In the genomic region with DNA sequence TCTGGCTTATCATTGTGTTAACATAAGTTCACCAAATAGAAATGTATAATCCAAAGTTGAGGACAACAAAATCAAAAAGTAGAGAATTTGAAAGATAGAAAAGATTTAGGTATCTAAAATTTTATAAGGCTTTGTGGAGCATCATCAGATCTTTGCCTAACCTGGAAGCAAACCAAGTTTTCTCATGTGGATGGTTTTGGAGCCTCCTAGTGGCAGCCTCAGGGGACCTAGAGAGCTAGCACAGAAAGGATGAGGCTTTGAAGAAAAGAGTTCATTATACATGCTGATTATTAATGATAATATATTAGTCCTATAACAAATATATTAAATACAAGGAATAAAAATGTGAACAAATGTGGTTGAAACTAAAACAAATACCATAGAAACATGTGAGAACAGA, we compare ENCODE assay signal across 9 mouse cellular contexts.
DNase-seq lines count a peak whose midpoint lies in the region; ATAC-seq and TF ChIP-seq lines count a peak whose summit lies in the region.
"Had no signal": no experiment of that assay in that cellular context is flagged by ENCODE, and none has a peak within 500 bp of the region (broad histone marks: within the 10 kb centered on the region; RNA-seq: fewer than 3 reads in every experiment).

No protein-coding gene starts in this region.

- no peak overlapping the region for H3K9ac ChIP-seq in forebrain, postnatal 0 days
- H3K9ac ChIP-seq in forebrain, embryonic 11.5 days (ENCODE audit: low read length), result no peak overlapping the region
- no peak overlapping the region for H3K9ac ChIP-seq in forebrain, embryonic 12.5 days
- H3K9ac ChIP-seq: midbrain, embryonic 12.5 days had no signal

- H3K4me2 ChIP-seq in forebrain, postnatal 0 days (ENCODE audit: low read depth), result no peak overlapping the region
- no peak overlapping the region for H3K4me2 ChIP-seq in forebrain, embryonic 11.5 days (ENCODE audit: low read depth, low read length, severe bottlenecking)
- no peak overlapping the region for H3K4me2 ChIP-seq in forebrain, embryonic 12.5 days
- H3K4me2 ChIP-seq: midbrain, embryonic 12.5 days had no signal

- peak; percentile 65 for DNase-seq in forebrain, postnatal 0 days
- DNase-seq in forebrain, embryonic 11.5 days (ENCODE audit: low spot score), result no peak
- peak; percentile 63 for DNase-seq in testis, postnatal 10 days (ENCODE audit: low spot score)
- no peak for DNase-seq in testis, postnatal 14 days (ENCODE audit: low spot score)
- DNase-seq in embryonic facial prominence, embryonic 10.5 days (ENCODE audit: low spot score), result peak; percentile 21
- DNase-seq in layer of hippocampus, postnatal 14 days (ENCODE audit: low spot score in 2 of 2), result peak; percentile 19 to 61
- peak; percentile 52 to 54 for DNase-seq in right cerebral cortex, adult 2 months (ENCODE audit: low spot score in 2 of 2)

- no peaks in the 10 kb centered on the region for H3K36me3 ChIP-seq in forebrain, postnatal 0 days (ENCODE audit: insufficient read depth)
- H3K36me3 ChIP-seq in forebrain, embryonic 11.5 days (ENCODE audit: control insufficient read depth, insufficient read depth, low read length), result no peaks in the 10 kb centered on the region
- H3K36me3 ChIP-seq in embryonic facial prominence, embryonic 10.5 days (replicated peaks), result no peaks in the 10 kb centered on the region
- no peaks in the 10 kb centered on the region for H3K36me3 ChIP-seq in forebrain, embryonic 12.5 days (replicated peaks)
- H3K36me3 ChIP-seq: midbrain, embryonic 12.5 days had no signal

- no peak overlapping the region for H3K27ac ChIP-seq in forebrain, postnatal 0 days (ENCODE audit: low read depth, low read length)
- H3K27ac ChIP-seq in forebrain, embryonic 11.5 days (ENCODE audit: low read depth, low read length), result no peak overlapping the region
- no peak overlapping the region for H3K27ac ChIP-seq in embryonic facial prominence, embryonic 10.5 days (replicated peaks)
- no peak overlapping the region for H3K27ac ChIP-seq in forebrain, embryonic 12.5 days
- H3K27ac ChIP-seq: midbrain, embryonic 12.5 days had no signal

- peaks cover 4% of the 10 kb centered on the region; the same call in 1 of the 2 replicates for H3K9me3 ChIP-seq in forebrain, postnatal 0 days (ENCODE audit: low read length)
- H3K9me3 ChIP-seq in forebrain, embryonic 11.5 days (ENCODE audit: control insufficient read depth, low read length), result no peaks in the 10 kb centered on the region
- H3K9me3 ChIP-seq in embryonic facial prominence, embryonic 10.5 days, result peaks cover 7% of the 10 kb centered on the region; the same call in 1 of the 2 replicates
- 0 out of 2 replicates have a peak, but pooled peaks cover 4% of the 10 kb centered on the region for H3K9me3 ChIP-seq in forebrain, embryonic 12.5 days

- H3K4me3 ChIP-seq in forebrain, postnatal 0 days (ENCODE audit: low read depth, low read length), result no peak overlapping the region
- H3K4me3 ChIP-seq in forebrain, embryonic 11.5 days (ENCODE audit: low read depth, low read length), result no peak overlapping the region
- H3K4me3 ChIP-seq in embryonic facial prominence, embryonic 10.5 days, result no peak overlapping the region
- H3K4me3 ChIP-seq in forebrain, embryonic 12.5 days (replicated peaks), result no peak overlapping the region
- H3K4me3 ChIP-seq: midbrain, embryonic 12.5 days had no signal

- no peaks in the 10 kb centered on the region for H3K4me1 ChIP-seq in forebrain, postnatal 0 days (ENCODE audit: insufficient read depth)
- H3K4me1 ChIP-seq in forebrain, embryonic 11.5 days (replicated peaks; ENCODE audit: control insufficient read depth, insufficient read depth, low read length), result no peaks in the 10 kb centered on the region
- H3K4me1 ChIP-seq in embryonic facial prominence, embryonic 10.5 days, result no peaks in the 10 kb centered on the region
- no peaks in the 10 kb centered on the region for H3K4me1 ChIP-seq in forebrain, embryonic 12.5 days
- H3K4me1 ChIP-seq: midbrain, embryonic 12.5 days had no signal

- peak; percentile 65 for TF ChIP-seq CTCF in forebrain, postnatal 0 days (IDR thresholded peaks at IDR 0.05; ENCODE audit: low read depth)

- H3K27me3 ChIP-seq in forebrain, postnatal 0 days (ENCODE audit: insufficient read depth, low read length), result no peaks in the 10 kb centered on the region
- H3K27me3 ChIP-seq in forebrain, embryonic 11.5 days (ENCODE audit: control insufficient read depth, insufficient read depth, low read length), result no peaks in the 10 kb centered on the region
- H3K27me3 ChIP-seq in embryonic facial prominence, embryonic 10.5 days (replicated peaks; ENCODE audit: low read depth, poor library complexity, severe bottlenecking), result no peaks in the 10 kb centered on the region
- no peaks in the 10 kb centered on the region for H3K27me3 ChIP-seq in forebrain, embryonic 12.5 days
- H3K27me3 ChIP-seq: midbrain, embryonic 12.5 days had no signal

- ATAC-seq in forebrain, postnatal 0 days, result no peak
- no peak for ATAC-seq in forebrain, embryonic 11.5 days (replicated peaks; ENCODE audit: low FRiP score)
- ATAC-seq in forebrain, embryonic 12.5 days (ENCODE audit: low FRiP score), result no peak

Comparison
In these comparisons a context has a peak if more than half of its experiments do, and no peak if none do; other contexts are left out.
1. DNase-seq: peak in forebrain, postnatal 0 days (single experiment), testis, postnatal 10 days (single experiment), embryonic facial prominence, embryonic 10.5 days (single experiment), layer of hippocampus, postnatal 14 days (2 of 2) and right cerebral cortex, adult 2 months (2 of 2); none in forebrain, embryonic 11.5 days (single experiment) and testis, postnatal 14 days (single experiment).